ENCODE assay signal across 8 mouse cellular contexts in the genomic region with DNA sequence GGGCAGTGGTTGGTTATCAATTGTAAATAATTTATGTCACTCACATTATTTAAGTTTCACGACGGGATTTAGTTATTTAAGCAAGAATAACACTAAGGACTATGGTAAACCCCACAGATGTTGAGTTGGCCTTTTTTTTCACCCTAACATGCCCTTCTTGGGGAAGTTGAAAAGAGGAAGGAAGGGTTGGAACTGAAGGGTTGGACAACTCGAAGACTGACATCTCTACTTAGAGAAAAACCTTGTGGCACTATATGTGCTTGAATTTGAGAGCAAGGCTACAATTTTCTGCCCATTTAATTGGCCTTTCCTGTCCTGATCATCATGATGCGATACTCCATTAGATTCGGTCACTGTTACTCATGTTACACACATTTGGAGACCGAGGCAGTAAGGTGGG. TPM values are rescaled to one million over a fixed set of nuclear protein-coding genes. Genes with fewer than 3 reads are reported as not detected.
DNase-seq lines count a peak whose midpoint lies in the region; ATAC-seq and TF ChIP-seq lines count a peak whose summit lies in the region.

No protein-coding gene starts in this region.

- no peaks in the 10 kb centered on the region for H3K36me3 ChIP-seq in kidney, embryonic 16.5 days (ENCODE audit: insufficient read depth, low read length)
- H3K36me3 ChIP-seq in limb, embryonic 10.5 days = no peaks in the 10 kb centered on the region

- H3K4me1 ChIP-seq in kidney, embryonic 16.5 days (ENCODE audit: insufficient read depth, low read length) = peaks cover 18% of the 10 kb centered on the region
- no peaks in the 10 kb centered on the region for H3K4me1 ChIP-seq in embryonic fibroblast, embryonic 13.5 days (ENCODE audit: control insufficient read depth, insufficient read depth, low read length)
- peaks cover 7% of the 10 kb centered on the region for H3K4me1 ChIP-seq in limb, embryonic 10.5 days

- H3K4me2 ChIP-seq in kidney, embryonic 16.5 days (replicated peaks; ENCODE audit: low read depth, low read length) = peak overlapping the region; percentile 68

- 73% methylated on average over 6 of the region's 6 CpGs for WGBS in kidney, embryonic 16.5 days
- WGBS in limb, embryonic 10.5 days = 91% methylated on average over 6 of the region's 6 CpGs

- no peak for TF ChIP-seq POLR2A in embryonic fibroblast, embryonic 13.5 days (IDR thresholded peaks at IDR 0.05; ENCODE audit: low read depth, low read length)

- no peaks in the 10 kb centered on the region for H3K9me3 ChIP-seq in kidney, embryonic 16.5 days (ENCODE audit: low read length)
- no peaks in the 10 kb centered on the region for H3K9me3 ChIP-seq in limb, embryonic 10.5 days (replicated peaks)

- H3K9ac ChIP-seq in kidney, embryonic 16.5 days (replicated peaks; ENCODE audit: low read length) = peak overlapping the region; percentile 84; the same call in 1 of the 2 replicates

- no peak for DNase-seq in kidney, adult 18-20 months
- DNase-seq in limb, embryonic 10.5 days (ENCODE audit: low spot score) = no peak
- DNase-seq in naive thymus-derived CD4-positive, alpha-beta T cell, adult 2 months (ENCODE audit: low read depth) = peak; percentile 3
- DNase-seq in adrenal gland, adult 2 months = no peak
- no peak for DNase-seq in right cerebral cortex, postnatal 4 days
- DNase-seq in adrenal gland, postnatal 4 days (ENCODE audit: low spot score in 2 of 2) = no peak

- no peak for ATAC-seq in kidney, embryonic 16.5 days (ENCODE audit: low FRiP score, low TSS enrichment)

- no peak overlapping the region for H3K4me3 ChIP-seq in kidney, embryonic 16.5 days (ENCODE audit: low read length)
- peak overlapping the region; percentile 65; the same call in 1 of the 2 replicates for H3K4me3 ChIP-seq in embryonic fibroblast, embryonic 13.5 days (ENCODE audit: insufficient read depth, low read length)
- peak overlapping the region; percentile 85 for H3K4me3 ChIP-seq in limb, embryonic 10.5 days

- TF ChIP-seq CTCF in embryonic fibroblast, embryonic 13.5 days (IDR thresholded peaks at IDR 0.05; ENCODE audit: borderline replicate concordance, insufficient read depth, low read length) = no peak

- no peak overlapping the region for H3K27ac ChIP-seq in kidney, embryonic 16.5 days (ENCODE audit: low read length)
- H3K27ac ChIP-seq in embryonic fibroblast, embryonic 13.5 days (ENCODE audit: insufficient read depth, low read length) = no peak overlapping the region
- H3K27ac ChIP-seq in limb, embryonic 10.5 days = no peak overlapping the region

- no peaks in the 10 kb centered on the region; the same call in 1 of the 2 replicates for H3K27me3 ChIP-seq in kidney, embryonic 16.5 days (ENCODE audit: insufficient read depth, low read length)
- peaks cover 17% of the 10 kb centered on the region for H3K27me3 ChIP-seq in limb, embryonic 10.5 days (ENCODE audit: low read depth, poor library complexity, severe bottlenecking)

RNA-seq across cellular contexts. Expression of a gene that starts 0.7 kb away (rescaled TPM):
- polyA plus RNA-seq in kidney, embryonic 16.5 days (2015; fragmentation: Nextera tagmentation; extraction: Ambion mirVana) = 9.1 and 9.7 TPM in 2 replicates
- polyA plus RNA-seq in embryonic fibroblast, embryonic 13.5 days (2011; ENCODE audit: insufficient read length, low read depth, missing spikeins) = 7.6 and 8.5 TPM in 2 replicates
- polyA plus RNA-seq in limb, embryonic 10.5 days (2016; fragmentation: Nextera tagmentation; extraction: Ambion mirVana) = 2.8 and 3.1 TPM in 2 replicates
- total RNA-seq in adrenal gland, adult 2 months (2021) = 10 to 100 TPM; 11.6 to 15.9 TPM
- polyA plus RNA-seq in adrenal gland, adult 2 months (2012; rRNA removed) = 1.1 TPM in 2 replicates
- 10 to 100 TPM; 12.1 to 14.2 TPM for total RNA-seq in adrenal gland, postnatal 4 days (2021)
